In the genomic region with DNA sequence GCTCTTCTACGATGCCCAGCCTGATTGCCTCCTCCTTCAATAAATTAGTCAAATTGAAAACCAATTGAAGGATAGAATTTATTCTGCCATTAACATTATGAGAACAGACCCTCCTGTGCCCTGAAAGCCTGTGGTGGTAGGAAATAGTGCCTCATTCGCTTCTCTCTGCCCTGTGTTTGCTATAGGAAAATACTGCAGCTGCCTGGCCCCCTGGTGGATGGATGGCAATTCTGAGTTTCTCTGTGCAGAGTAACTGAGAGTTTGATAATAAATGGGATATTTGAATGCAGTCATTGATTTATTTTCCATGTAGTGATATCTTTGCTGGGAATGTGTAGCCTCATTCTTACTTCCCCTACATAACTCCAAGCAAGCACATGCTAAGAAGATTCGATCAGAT, we compare ENCODE assay signal across 9 mouse cellular contexts.
DNase-seq lines count a peak whose midpoint lies in the region; ATAC-seq and TF ChIP-seq lines count a peak whose summit lies in the region.
"Had no signal": no experiment of that assay in that cellular context is flagged by ENCODE, and none has a peak within 500 bp of the region (broad histone marks: within the 10 kb centered on the region; RNA-seq: fewer than 3 reads in every experiment).

No protein-coding gene starts in this region.

- no peak overlapping the region for H3K27ac ChIP-seq in forebrain, embryonic 14.5 days (ENCODE audit: low read depth, low read length)
- H3K27ac ChIP-seq in forebrain, embryonic 15.5 days (replicated peaks) = no peak overlapping the region
- H3K27ac ChIP-seq in liver, postnatal 0 days (ENCODE audit: low read depth) = no peak overlapping the region
- no peak overlapping the region for H3K27ac ChIP-seq in lung, postnatal 0 days (ENCODE audit: low read length)

- peak; percentile 66; the same call in 1 of the 2 replicates for ATAC-seq in forebrain, embryonic 14.5 days
- no peak; the same call in 1 of the 2 replicates for ATAC-seq in forebrain, embryonic 15.5 days (replicated peaks)
- ATAC-seq in liver, postnatal 0 days = no peak
- no peak for ATAC-seq in lung, postnatal 0 days

- no peak overlapping the region for H3K4me2 ChIP-seq in forebrain, embryonic 14.5 days (ENCODE audit: low read length)
- H3K4me2 ChIP-seq in forebrain, embryonic 15.5 days (replicated peaks) = no peak overlapping the region
- H3K4me2 ChIP-seq in liver, postnatal 0 days (ENCODE audit: low read depth, low read length) = no peak overlapping the region
- no peak overlapping the region for H3K4me2 ChIP-seq in lung, postnatal 0 days (replicated peaks; ENCODE audit: low read depth, low read length)

- peak; percentile 71 for DNase-seq in forebrain, embryonic 14.5 days (ENCODE audit: low spot score)
- DNase-seq in liver, postnatal 0 days = no peak
- no peak for DNase-seq in liver
- DNase-seq in frontal cortex, postnatal 10 days (ENCODE audit: low spot score in 2 of 2) = peak; percentile 33 to 41
- DNase-seq in lung, postnatal 0 days (ENCODE audit: low spot score) = no peak
- DNase-seq in spleen, postnatal 4 days (ENCODE audit: low spot score in 2 of 2) = no peak
- DNase-seq in urinary bladder, postnatal 10 days (ENCODE audit: low spot score) = no peak

- 41% methylated on average over 3 of the region's 3 CpGs for WGBS in forebrain, embryonic 14.5 days
- 39% methylated on average over 3 of the region's 3 CpGs for WGBS in forebrain, embryonic 15.5 days
- 61% methylated on average over 3 of the region's 3 CpGs for WGBS in liver, postnatal 0 days (ENCODE audit: insufficient replicate concordance)
- WGBS in lung, postnatal 0 days = 52% methylated on average over 3 of the region's 3 CpGs

- H3K36me3 ChIP-seq in forebrain, embryonic 14.5 days (ENCODE audit: control insufficient read depth, insufficient read depth, low read length) = no peaks in the 10 kb centered on the region
- no peaks in the 10 kb centered on the region for H3K36me3 ChIP-seq in forebrain, embryonic 15.5 days
- no peaks in the 10 kb centered on the region for H3K36me3 ChIP-seq in liver, postnatal 0 days (replicated peaks; ENCODE audit: insufficient read depth, low read length)
- H3K36me3 ChIP-seq in lung, postnatal 0 days (ENCODE audit: insufficient read depth, low read length) = no peaks in the 10 kb centered on the region

- no peaks in the 10 kb centered on the region for H3K4me1 ChIP-seq in forebrain, embryonic 14.5 days (ENCODE audit: control insufficient read depth, insufficient read depth, low read length)
- no peaks in the 10 kb centered on the region for H3K4me1 ChIP-seq in forebrain, embryonic 15.5 days
- H3K4me1 ChIP-seq in liver, postnatal 0 days (ENCODE audit: insufficient read depth) = no peaks in the 10 kb centered on the region
- no peaks in the 10 kb centered on the region for H3K4me1 ChIP-seq in lung, postnatal 0 days (ENCODE audit: insufficient read depth, low read depth, low read length)

- no peak overlapping the region for H3K4me3 ChIP-seq in forebrain, embryonic 14.5 days (ENCODE audit: low read depth, low read length)
- H3K4me3 ChIP-seq in forebrain, embryonic 15.5 days = no peak overlapping the region
- H3K4me3 ChIP-seq in liver, postnatal 0 days (ENCODE audit: low read depth, low read length) = no peak overlapping the region
- H3K4me3 ChIP-seq in lung, postnatal 0 days (ENCODE audit: low read depth, low read length) = no peak overlapping the region
- H3K4me3 ChIP-seq: erythroblast, embryonic 14.5 days had no signal

- TF ChIP-seq CTCF in liver, postnatal 0 days (IDR thresholded peaks at IDR 0.05; ENCODE audit: low read depth) = peak; percentile 39
- TF ChIP-seq CTCF in lung, postnatal 0 days (IDR thresholded peaks at IDR 0.05) = peak; percentile 68

- H3K9me3 ChIP-seq in forebrain, embryonic 14.5 days (replicated peaks; ENCODE audit: control insufficient read depth, low read length) = no peaks in the 10 kb centered on the region
- H3K9me3 ChIP-seq in forebrain, embryonic 15.5 days = no peaks in the 10 kb centered on the region
- H3K9me3 ChIP-seq in liver, postnatal 0 days (ENCODE audit: low read length) = no peaks in the 10 kb centered on the region
- no peaks in the 10 kb centered on the region for H3K9me3 ChIP-seq in lung, postnatal 0 days (ENCODE audit: low read length)

- no peaks in the 10 kb centered on the region for H3K27me3 ChIP-seq in forebrain, embryonic 14.5 days (replicated peaks; ENCODE audit: control insufficient read depth, insufficient read depth, low read length)
- H3K27me3 ChIP-seq in forebrain, embryonic 15.5 days = no peaks in the 10 kb centered on the region
- 0 out of 2 replicates have a peak, but pooled peaks cover 6% of the 10 kb centered on the region for H3K27me3 ChIP-seq in liver, postnatal 0 days (ENCODE audit: insufficient read depth, low read length)
- H3K27me3 ChIP-seq in lung, postnatal 0 days (replicated peaks; ENCODE audit: insufficient read depth, low read length) = 0 out of 2 replicates have a peak, but pooled peaks cover 3% of the 10 kb centered on the region

- no peak overlapping the region for H3K9ac ChIP-seq in forebrain, embryonic 14.5 days (ENCODE audit: low read length)
- no peak overlapping the region for H3K9ac ChIP-seq in forebrain, embryonic 15.5 days (replicated peaks)
- no peak overlapping the region for H3K9ac ChIP-seq in liver, postnatal 0 days (replicated peaks)
- H3K9ac ChIP-seq in lung, postnatal 0 days (replicated peaks; ENCODE audit: low read depth) = no peak overlapping the region

- no peak for TF ChIP-seq EP300 in liver, postnatal 0 days (IDR thresholded peaks at IDR 0.05; ENCODE audit: low read depth)
- TF ChIP-seq EP300 in lung, postnatal 0 days (IDR thresholded peaks at IDR 0.05) = no peak

Comparison
In these comparisons a context has a peak if more than half of its experiments do, and no peak if none do; other contexts are left out.
1. DNase-seq: peak in forebrain, embryonic 14.5 days (single experiment) and frontal cortex, postnatal 10 days (2 of 2); none in liver, postnatal 0 days (single experiment), liver (single experiment), lung, postnatal 0 days (single experiment), spleen, postnatal 4 days (0 of 2) and urinary bladder, postnatal 10 days (single experiment).